ENCODE assay signal across 28 mouse cellular contexts in genomic region chr5:116052171-116052570, GRCm38 (mm10). TPM values are rescaled to one million over a fixed set of nuclear protein-coding genes. Genes with fewer than 3 reads are reported as not detected.
"Had no signal": no experiment of that assay in that cellular context is flagged by ENCODE, and none has a peak within 500 bp of the region (broad histone marks: within the 10 kb centered on the region; RNA-seq: fewer than 3 reads in every experiment).

No protein-coding gene starts in this region.

- H3K4me2 ChIP-seq: heart, embryonic 12.5 days; hindbrain, embryonic 12.5 days; hindbrain, embryonic 14.5 days; intestine, embryonic 15.5 days; limb, embryonic 12.5 days; liver, embryonic 11.5 days; liver, embryonic 13.5 days; liver, embryonic 15.5 days had no signal

- H3K27me3 ChIP-seq: hindbrain, embryonic 12.5 days; intestine, embryonic 15.5 days; limb, embryonic 12.5 days; liver, embryonic 13.5 days; liver, embryonic 15.5 days had no signal

- H3K36me3 ChIP-seq: heart, embryonic 10.5 days; heart, embryonic 12.5 days; hindbrain, embryonic 10.5 days; hindbrain, embryonic 12.5 days; intestine, embryonic 15.5 days; limb, embryonic 10.5 days; limb, embryonic 12.5 days; liver, embryonic 13.5 days; liver, embryonic 15.5 days had no signal

- H3K27ac ChIP-seq: heart, embryonic 10.5 days; hindbrain, embryonic 10.5 days; hindbrain, embryonic 12.5 days; hindbrain, embryonic 14.5 days; intestine, embryonic 15.5 days; layer of hippocampus, adult 2 months; left cerebral cortex, adult 2 months; limb, embryonic 10.5 days; limb, embryonic 12.5 days; liver, embryonic 13.5 days; liver, embryonic 15.5 days had no signal

- ATAC-seq: forebrain, embryonic 16.5 days; hindbrain, embryonic 16.5 days; inflammation-experienced regulatory T-cells, adult 6 months; intestine, embryonic 15.5 days; intestine, postnatal 0 days; liver, postnatal 0 days had no signal

- H3K4me1 ChIP-seq: heart, embryonic 10.5 days; hindbrain, embryonic 10.5 days; hindbrain, embryonic 12.5 days; intestine, embryonic 15.5 days; limb, embryonic 10.5 days; limb, embryonic 12.5 days; liver, embryonic 13.5 days; liver, embryonic 15.5 days had no signal

- H3K4me3 ChIP-seq: gastrocnemius, adult 2 months; heart, embryonic 10.5 days; heart, embryonic 12.5 days; hindbrain, embryonic 10.5 days; hindbrain, embryonic 12.5 days; intestine, embryonic 15.5 days; layer of hippocampus, adult 2 months; left cerebral cortex, adult 2 months; limb, embryonic 10.5 days; limb, embryonic 12.5 days; liver, embryonic 13.5 days; liver, embryonic 15.5 days had no signal

- H3K9ac ChIP-seq: heart, embryonic 12.5 days; hindbrain, embryonic 12.5 days; hindbrain, embryonic 14.5 days; intestine, embryonic 15.5 days; limb, embryonic 12.5 days; liver, embryonic 13.5 days; liver, embryonic 15.5 days; liver, postnatal 0 days had no signal

- DNase-seq: gastrocnemius, adult 2 months; gastrocnemius, postnatal 10 days; gastrocnemius, postnatal 25 days; heart, adult 18-20 months; heart, postnatal 10 days; heart, postnatal 4 days; liver; liver, embryonic 13.5 days; liver, postnatal 0 days had no signal

- H3K9me3 ChIP-seq: heart, embryonic 10.5 days; heart, embryonic 12.5 days; hindbrain, embryonic 10.5 days; hindbrain, embryonic 12.5 days; intestine, embryonic 15.5 days; limb, embryonic 10.5 days; limb, embryonic 12.5 days; liver, embryonic 13.5 days; liver, embryonic 15.5 days had no signal

RNA-seq across cellular contexts. Expression of gene Tmem233, which starts 30.9 kb away (rescaled TPM):
- polyA plus RNA-seq: forebrain, embryonic 16.5 days; frontal cortex, adult 2 months; heart, embryonic 10.5 days; heart, embryonic 12.5 days; heart, embryonic 14.5 days; heart, embryonic 16.5 days; hindbrain, embryonic 10.5 days; hindbrain, embryonic 12.5 days; hindbrain, embryonic 14.5 days; hindbrain, embryonic 16.5 days; inflammation-experienced regulatory T-cells, adult 6 months; intestine, embryonic 15.5 days; intestine, postnatal 0 days; limb, embryonic 10.5 days; limb, embryonic 12.5 days; liver, embryonic 11.5 days; liver, embryonic 13.5 days; liver, embryonic 15.5 days; liver, postnatal 0 days had no signal
